Mouse (Mus musculus) C2C12 (cell line): ENCODE data around the gene Accsl.

Experiments
- CTCF ChIP-seq: IDR thresholded peaks from one replicate; pipeline ENCODE4 v1.5.1; 2011; ENCODE audit not compliant: control insufficient read depth, insufficient read depth, insufficient read length
- FOSL1 ChIP-seq: IDR thresholded peaks from one replicate; pipeline ENCODE4 v1.8.0; 2011; ENCODE audit warnings: mild to moderate bottlenecking, low read length; ENCODE audit not compliant: poor library complexity, insufficient read depth, severe bottlenecking
- MAX ChIP-seq: IDR thresholded peaks from one replicate; pipeline ENCODE4 v1.6.1; 2011; ENCODE audit warnings: mild to moderate bottlenecking, control low read depth
- USF1 ChIP-seq: IDR thresholded peaks from one replicate; pipeline ENCODE4 v1.6.1; 2011; ENCODE audit warnings: low read depth, mild to moderate bottlenecking, control low read depth, moderate library complexity

DNA sequence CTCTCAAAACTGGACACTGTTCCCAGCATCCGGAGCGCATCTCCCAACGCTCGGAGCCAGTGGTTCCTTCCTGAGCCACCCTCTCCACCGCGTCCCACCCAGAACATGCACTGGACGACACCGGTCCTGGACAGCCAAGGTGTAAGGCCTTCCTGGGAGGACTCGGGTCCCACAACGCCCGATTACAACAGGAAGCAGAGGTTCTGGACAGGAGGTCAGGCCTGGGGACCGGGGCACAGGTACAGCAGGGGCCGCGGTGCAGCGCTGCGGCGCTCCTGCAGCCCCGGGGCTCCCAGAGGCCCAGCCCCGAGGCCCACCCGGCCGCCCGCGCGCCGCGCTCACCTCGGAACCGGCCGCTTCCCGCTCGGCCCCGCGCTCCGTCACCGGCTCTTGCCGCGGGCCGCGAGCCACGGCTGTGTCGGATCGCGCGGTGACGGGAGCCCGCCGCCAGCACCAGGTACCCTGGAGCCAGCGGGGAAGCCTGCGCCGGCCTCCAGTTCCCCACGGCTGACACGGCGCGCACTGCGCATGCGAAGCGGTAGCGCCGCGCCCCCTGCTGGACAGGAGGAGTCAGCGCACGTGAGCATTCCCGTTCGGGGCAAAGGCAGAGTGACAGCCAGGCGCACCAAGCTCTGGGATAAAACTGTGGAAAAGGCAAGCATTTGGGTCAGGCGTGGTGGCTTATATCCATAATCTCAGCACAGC lies 46.8 kb downstream of the Accsl start, which contains the start of gene Ext2:
- TF ChIP-seq CTCF (peak; percentile 100), MAX (peak; percentile 93), USF1 (peak; percentile 78), FOSL1 (no peak)
